Mouse (Mus musculus) myocyte (in vitro differentiated cells): ENCODE results near the gene Gatad2a. TPM values are rescaled to one million over a fixed set of nuclear protein-coding genes. Genes with fewer than 3 reads are reported as not detected.

Source experiments
- H3K27me3 ChIP-seq: one replicate; pipeline ENCODE4 v1.6.1; 2011; ENCODE audit not compliant: control insufficient read depth, insufficient read depth, insufficient read length
- H3K36me3 ChIP-seq: one replicate; pipeline ENCODE4 v1.6.1; 2011; ENCODE audit not compliant: control insufficient read depth, insufficient read depth
- H3K4me2 ChIP-seq: one replicate; pipeline ENCODE4 v1.6.1; 2011; ENCODE audit warnings: low read depth, control low read depth
- H3K4me3 ChIP-seq: one replicate; pipeline ENCODE4 v1.5.1; 2011; ENCODE audit warnings: mild to moderate bottlenecking, control low read depth, moderate library complexity
- H3K79me2 ChIP-seq: one replicate; pipeline ENCODE4 v1.6.1; 2011; ENCODE audit not compliant: control insufficient read depth, insufficient read depth
- H3ac ChIP-seq: one replicate; pipeline ENCODE4 v1.6.1; 2011; ENCODE audit not compliant: control insufficient read depth, insufficient read length
- CEBPB ChIP-seq: IDR thresholded peaks from 2 replicates; pipeline ENCODE4 v1.6.1; 2011; ENCODE audit warnings: mild to moderate bottlenecking, moderate library complexity; ENCODE audit not compliant: poor library complexity, insufficient read depth, severe bottlenecking
- E2F4 ChIP-seq: IDR thresholded peaks from one replicate; pipeline ENCODE4 v1.6.1; 2011; ENCODE audit warnings: mild to moderate bottlenecking, control low read depth, moderate library complexity; ENCODE audit not compliant: insufficient read depth
- MAX ChIP-seq: IDR thresholded peaks from one replicate; pipeline ENCODE4 v1.6.1; 2011; ENCODE audit warnings: low read depth, mild to moderate bottlenecking, control low read depth
- MYOD1 ChIP-seq, 3 experiments: IDR thresholded peaks; one replicate each; pipeline ENCODE4 v1.6.1; 2011; ENCODE audit warnings: control low read depth in 2 of 3, low read depth in 2 of 3, mild to moderate bottlenecking in 2 of 3, moderate library complexity in 1 of 3; ENCODE audit not compliant: insufficient read length in 2 of 3, control insufficient read depth in 1 of 3
- MYOG ChIP-seq, 3 experiments: IDR thresholded peaks; one replicate each; pipeline ENCODE4 v1.6.1; 2011; ENCODE audit warnings: control low read depth in 2 of 3, low read depth in 2 of 3, mild to moderate bottlenecking in 2 of 3; ENCODE audit not compliant: insufficient read length in 2 of 3, control insufficient read depth in 1 of 3, insufficient read depth in 1 of 3
- POLR2A ChIP-seq: IDR thresholded peaks from one replicate; pipeline ENCODE4 v1.6.1; 2011; ENCODE audit warnings: low read depth, mild to moderate bottlenecking, control low read depth, moderate library complexity; ENCODE audit not compliant: insufficient read length
- POLR2AphosphoS2 ChIP-seq: IDR thresholded peaks from one replicate; pipeline ENCODE4 v1.6.1; 2011; ENCODE audit warnings: low read depth, control low read depth; ENCODE audit not compliant: insufficient read length
- REST ChIP-seq: IDR thresholded peaks from one replicate; pipeline ENCODE4 v1.6.1; 2011; ENCODE audit warnings: mild to moderate bottlenecking, control low read depth, moderate library complexity; ENCODE audit not compliant: insufficient read depth, insufficient read length
- SRF ChIP-seq: IDR thresholded peaks from one replicate; pipeline ENCODE4 v1.6.1; 2011; ENCODE audit warnings: low read depth; ENCODE audit not compliant: control insufficient read depth, insufficient read length
- TCF12 ChIP-seq: IDR thresholded peaks from one replicate; pipeline ENCODE4 v1.6.1; 2011; ENCODE audit warnings: mild to moderate bottlenecking, control low read depth; ENCODE audit not compliant: poor library complexity, insufficient read depth, severe bottlenecking
- TCF3 ChIP-seq: IDR thresholded peaks from one replicate; pipeline ENCODE4 v1.6.1; 2011; ENCODE audit warnings: low read depth, control low read depth; ENCODE audit not compliant: insufficient read length
- USF1 ChIP-seq: IDR thresholded peaks from one replicate; pipeline ENCODE4 v1.6.1; 2011; ENCODE audit warnings: low read depth, mild to moderate bottlenecking, control low read depth, moderate library complexity
- polyA plus RNA-seq: library from polyadenylated mRNA; unstranded; fragments of >200 nt; fragmentation: generic; extraction: Trizol; gene quantifications from one replicate; pipeline ENCODE4 v1.2.1, GENCODE M21; 2012; ENCODE audit warnings: missing spikeins

Gatad2a gene
- polyA plus RNA-seq, 1 experiment = 46.7 TPM

GRCm38 (mm10) chr8:69860807-69861206 is 135.4 kb downstream of the Gatad2a start:
- Histone ChIP-seq H3K4me2 (no peak overlapping the region), H3ac (no peak overlapping the region), H3K36me3 (no peaks in the 10 kb centered on the region), H3K27me3 (no peaks in the 10 kb centered on the region), H3K4me3 (no peak overlapping the region), H3K79me2 (no peaks in the 10 kb centered on the region)
- TF ChIP-seq TCF12 = no peak
- no peak for TF ChIP-seq MYOD1 (IDR thresholded peaks at IDR 0.05; ENCODE audit: control insufficient read depth in 1 of 3, insufficient read length in 2 of 3, low read depth in 2 of 3)
- no peak for TF ChIP-seq REST
- TF ChIP-seq SRF = no peak
- no peak for TF ChIP-seq POLR2AphosphoS2
- no peak for TF ChIP-seq MYOG (IDR thresholded peaks at IDR 0.05; ENCODE audit: control insufficient read depth in 1 of 3, insufficient read depth in 1 of 3, insufficient read length in 2 of 3, low read depth in 2 of 3)
- TF ChIP-seq POLR2A = no peak
- TF ChIP-seq TCF3 = no peak
- no peak for TF ChIP-seq MAX
- no peak for TF ChIP-seq CEBPB
- no peak for TF ChIP-seq E2F4
- no peak for TF ChIP-seq USF1

Other genes starting within 250 kb of the Gatad2a start
- 0.97 TPM for gene Zfp963, start 246.4 kb downstream of the Gatad2a start, polyA plus RNA-seq
- gene Gm20422, start 221.5 kb downstream of the Gatad2a start, polyA plus RNA-seq = 0.13 TPM
- gene Atp13a1, start 205.2 kb downstream of the Gatad2a start, polyA plus RNA-seq = 35.6 TPM
- gene Zfp866, start 205.2 kb downstream of the Gatad2a start, polyA plus RNA-seq = 4.9 TPM
- 5.7 TPM for gene Gmip, start 187.7 kb downstream of the Gatad2a start, polyA plus RNA-seq
- 0.12 TPM for gene Lpar2, start 174.0 kb downstream of the Gatad2a start, polyA plus RNA-seq
- gene Pbx4, start 163.9 kb downstream of the Gatad2a start, polyA plus RNA-seq = 1.7 TPM
- gene Cilp2, start 108.7 kb downstream of the Gatad2a start, polyA plus RNA-seq = 0.20 TPM
- 0.92 TPM for gene Tssk6, start 94.2 kb downstream of the Gatad2a start, polyA plus RNA-seq
- 277 TPM for gene Ndufa13, start 93.8 kb downstream of the Gatad2a start, polyA plus RNA-seq
- 19.0 TPM for gene Yjefn3, start 93.7 kb downstream of the Gatad2a start, polyA plus RNA-seq
- 27.4 TPM for gene Mau2, start 46.4 kb upstream of the Gatad2a start, polyA plus RNA-seq
- 38.4 TPM for gene Sugp1, start 46.4 kb upstream of the Gatad2a start, polyA plus RNA-seq
- gene Tm6sf2, start 76.5 kb upstream of the Gatad2a start, polyA plus RNA-seq = 0.54 TPM
- gene Hapln4, start 87.1 kb upstream of the Gatad2a start, polyA plus RNA-seq = 6.0 TPM
- gene Ncan, start 124.5 kb upstream of the Gatad2a start, polyA plus RNA-seq = not detected
- gene Nr2c2ap, start 134.9 kb upstream of the Gatad2a start, polyA plus RNA-seq = 41.3 TPM
- gene Rfxank, start 142.8 kb upstream of the Gatad2a start, polyA plus RNA-seq = 11.2 TPM
- gene Borcs8, start 143.1 kb upstream of the Gatad2a start, polyA plus RNA-seq = 53.0 TPM
- 0.85 TPM for gene Mef2b, start 143.3 kb upstream of the Gatad2a start, polyA plus RNA-seq
- 132 TPM for gene Tmem161a, start 176.0 kb upstream of the Gatad2a start, polyA plus RNA-seq
- 2.6 TPM for gene Slc25a42, start 215.9 kb upstream of the Gatad2a start, polyA plus RNA-seq
- 15.4 TPM for gene Sugp2, start 237.8 kb upstream of the Gatad2a start, polyA plus RNA-seq
- gene Armc6, start 238.1 kb upstream of the Gatad2a start, polyA plus RNA-seq = 35.4 TPM